Mouse (Mus musculus) testis, adult 2 months (tissue): ENCODE results near the gene Cass4. TPM values are rescaled to one million over a fixed set of nuclear protein-coding genes. Genes with fewer than 3 reads are reported as not detected.

Experiments used
- H3K27ac ChIP-seq: fragments of 200-500 bp; 2 replicates; pipeline ENCODE4 v1.5.1; 2012; ENCODE audit warnings: low read depth, low read length; ENCODE audit not compliant: control insufficient read depth, insufficient read depth
- H3K27me3 ChIP-seq: fragments of 200-500 bp; 2 replicates; pipeline ENCODE4 v1.6.1; 2012; ENCODE audit warnings: mild to moderate bottlenecking, low read length, moderate library complexity; ENCODE audit not compliant: control insufficient read depth, insufficient read depth
- H3K36me3 ChIP-seq: fragments of 200-500 bp; 2 replicates; pipeline ENCODE4 v1.6.1; 2012; ENCODE audit warnings: mild to moderate bottlenecking, low read length; ENCODE audit not compliant: control insufficient read depth, insufficient read depth
- H3K4me1 ChIP-seq: fragments of 200-500 bp; 2 replicates; pipeline ENCODE4 v1.6.1; 2012; ENCODE audit warnings: low read length; ENCODE audit not compliant: control insufficient read depth, insufficient read depth
- H3K4me3 ChIP-seq: fragments of 200-500 bp; 2 replicates; pipeline ENCODE4 v1.5.1; 2012; ENCODE audit warnings: low read depth, mild to moderate bottlenecking, low read length, moderate library complexity, mixed read lengths; ENCODE audit not compliant: control insufficient read depth
- CTCF ChIP-seq: fragments of 200-500 bp; IDR thresholded peaks from 2 replicates; pipeline ENCODE4 v1.5.1; 2012; ENCODE audit warnings: low read depth, mild to moderate bottlenecking, inconsistent platforms, low read length, moderate library complexity; ENCODE audit not compliant: control insufficient read depth, insufficient read depth, insufficient replicate concordance
- POLR2A ChIP-seq: fragments of 200-500 bp; IDR thresholded peaks from 2 replicates; pipeline ENCODE4 v1.6.1; 2012; ENCODE audit warnings: low read depth, mild to moderate bottlenecking, inconsistent platforms, low read length, moderate library complexity; ENCODE audit not compliant: control insufficient read depth
- polyA plus RNA-seq: library from polyadenylated mRNA; depleted of rRNA; stranded (reverse); fragments of >200 nt; gene quantifications from 2 replicates; pipeline ENCODE4 v1.2.3, GENCODE M21; 2012

Gene Cass4
- polyA plus RNA-seq, 1 experiment: 0.31 TPM

DNA sequence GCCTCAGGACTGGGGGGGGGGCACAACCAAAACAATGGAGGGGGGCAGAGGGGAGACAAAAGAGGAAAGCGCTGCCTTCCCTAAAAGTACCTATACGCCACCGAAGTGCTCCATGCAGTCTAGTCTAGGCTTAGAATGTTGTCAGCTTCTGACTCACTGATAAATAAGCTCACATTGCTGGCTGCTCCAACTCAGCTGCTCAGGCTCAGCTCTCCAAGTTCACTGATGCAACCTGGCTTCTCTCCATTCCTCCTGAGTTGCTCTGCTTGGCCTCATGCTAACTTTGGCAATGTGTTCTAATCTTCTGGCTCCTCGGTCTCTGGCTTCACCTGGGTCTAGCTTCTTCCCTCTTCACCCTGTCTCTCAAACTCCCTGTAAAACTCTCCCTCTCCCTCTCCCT, 17.0 kb upstream of the Cass4 start:
- Histone ChIP-seq H3K4me1 (no peaks in the 10 kb centered on the region; the same call in 1 of the 2 replicates), H3K27me3 (no peaks in the 10 kb centered on the region), H3K4me3 (no peak overlapping the region), H3K36me3 (peaks cover 7% of the 10 kb centered on the region), H3K27ac (no peak overlapping the region)
- TF ChIP-seq CTCF (no peak), POLR2A (no peak)

GRCm38 (mm10) chr2:172376999-172377515, 16.5 kb upstream of the Cass4 start:
- H3K27me3 ChIP-seq: no peaks in the 10 kb centered on the region
- no peaks in the 10 kb centered on the region for H3K4me1 ChIP-seq
- TF ChIP-seq POLR2A (no peak), CTCF (no peak)
- peaks cover 7% of the 10 kb centered on the region for H3K36me3 ChIP-seq
- no peak overlapping the region for H3K27ac ChIP-seq
- H3K4me3 ChIP-seq: no peak overlapping the region

- TF ChIP-seq POLR2A (no peak), CTCF (peak; percentile 53; the same call in 1 of the 2 replicates)
- Histone ChIP-seq H3K4me1 (no peaks in the 10 kb centered on the region), H3K4me3 (no peak overlapping the region), H3K27ac (no peak overlapping the region), H3K27me3 (no peaks in the 10 kb centered on the region), H3K36me3 (peaks cover 7% of the 10 kb centered on the region)
These were observed 15.3 kb upstream of the Cass4 start for GRCm38 (mm10) chr2:172378332-172378731.

- Histone ChIP-seq H3K4me3 (no peak overlapping the region), H3K36me3 (peaks cover 6% of the 10 kb centered on the region), H3K4me1 (no peaks in the 10 kb centered on the region), H3K27ac (no peak overlapping the region), H3K27me3 (no peaks in the 10 kb centered on the region)
- no peak for TF ChIP-seq POLR2A
- no peak for TF ChIP-seq CTCF
These were observed 13.1 kb upstream of the Cass4 start for GRCm38 (mm10) chr2:172380513-172380912.

GRCm38 (mm10) chr2:172381341-172381740, 12.3 kb upstream of the Cass4 start:
- H3K27me3 ChIP-seq: no peaks in the 10 kb centered on the region
- H3K27ac ChIP-seq: no peak overlapping the region
- TF ChIP-seq CTCF: no peak
- TF ChIP-seq POLR2A: no peak
- H3K4me1 ChIP-seq: no peaks in the 10 kb centered on the region
- no peaks in the 10 kb centered on the region; the same call in 1 of the 2 replicates for H3K36me3 ChIP-seq
- no peak overlapping the region for H3K4me3 ChIP-seq

DNA sequence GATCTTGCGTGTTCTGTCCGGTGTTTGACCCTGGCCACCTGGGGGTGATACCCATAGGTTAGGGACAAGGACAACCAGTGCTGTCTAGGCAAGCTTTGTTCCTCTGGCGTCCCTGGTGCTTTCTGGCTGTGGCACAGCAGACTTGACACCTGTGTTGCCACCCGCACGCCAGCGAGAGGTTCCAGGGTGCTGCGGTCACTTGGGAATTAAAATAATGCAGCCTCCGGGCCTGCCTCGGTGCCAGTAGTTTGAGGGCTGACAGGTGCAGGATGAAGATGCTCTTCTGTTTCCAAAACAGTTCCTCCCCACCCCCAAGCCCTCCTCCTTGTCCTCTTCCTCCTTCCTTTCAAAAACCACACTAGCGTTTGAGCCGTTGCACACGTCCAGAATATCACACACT, 11.7 kb upstream of the Cass4 start:
- Histone ChIP-seq H3K4me1 (no peaks in the 10 kb centered on the region), H3K36me3 (no peaks in the 10 kb centered on the region; the same call in 1 of the 2 replicates), H3K27me3 (no peaks in the 10 kb centered on the region), H3K27ac (no peak overlapping the region), H3K4me3 (no peak overlapping the region)
- TF ChIP-seq POLR2A (no peak), CTCF (no peak)

GRCm38 (mm10) chr2:172384715-172385114, 8.9 kb upstream of the Cass4 start:
- H3K4me1 ChIP-seq: no peaks in the 10 kb centered on the region

More at GRCm38 (mm10) chr2:172384715-172385114, 8.9 kb upstream of the Cass4 start:
- Histone ChIP-seq H3K27me3 (no peaks in the 10 kb centered on the region), H3K27ac (no peak overlapping the region), H3K36me3 (no peaks in the 10 kb centered on the region; the same call in 1 of the 2 replicates), H3K4me3 (no peak overlapping the region)
- TF ChIP-seq CTCF: no peak
- no peak for TF ChIP-seq POLR2A
